In the genomic region with DNA sequence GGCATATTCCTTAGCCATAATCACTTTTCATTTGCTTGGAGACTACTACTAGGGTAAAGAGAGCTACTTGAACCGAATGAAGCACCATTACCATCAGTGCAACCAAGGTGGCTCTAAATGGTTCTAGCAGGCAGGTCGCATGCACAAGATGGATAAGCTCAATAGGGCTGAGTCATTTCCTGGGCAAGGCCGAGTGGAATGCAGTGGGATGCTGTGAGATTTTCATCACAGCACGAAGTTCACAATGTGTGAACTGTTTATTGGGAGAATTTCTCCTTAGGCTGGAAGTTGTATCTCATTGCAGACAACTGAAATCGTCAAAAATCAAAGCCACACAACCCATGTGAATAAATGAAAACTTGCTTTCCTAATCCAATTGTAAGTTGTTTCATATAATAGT, we compare ENCODE assay signal across 13 mouse cellular contexts.
"Had no signal": no experiment of that assay in that cellular context is flagged by ENCODE, and none has a peak within 500 bp of the region (broad histone marks: within the 10 kb centered on the region; RNA-seq: fewer than 3 reads in every experiment).

No protein-coding gene starts in this region.

- H3K27me3 ChIP-seq: midbrain, embryonic 13.5 days; midbrain, embryonic 15.5 days; neural tube, embryonic 13.5 days; neural tube, embryonic 15.5 days had no signal

- ATAC-seq: midbrain, embryonic 13.5 days; midbrain, embryonic 15.5 days had no signal

- H3K9ac ChIP-seq: lung, embryonic 14.5 days; midbrain, embryonic 13.5 days; midbrain, embryonic 15.5 days; neural tube, embryonic 13.5 days; neural tube, embryonic 15.5 days had no signal

- DNase-seq: lung, adult 18-20 months; lung, embryonic 14.5 days; lung, postnatal 10 days; lung, postnatal 4 days; right cerebral cortex, postnatal 14 days; thymus, adult 18-20 months; thymus, postnatal 14 days; thymus, postnatal 36 days had no signal

- H3K36me3 ChIP-seq: midbrain, embryonic 10.5 days; midbrain, embryonic 13.5 days; midbrain, embryonic 15.5 days; neural tube, embryonic 13.5 days; neural tube, embryonic 15.5 days had no signal

- H3K4me1 ChIP-seq: midbrain, embryonic 10.5 days; midbrain, embryonic 13.5 days; midbrain, embryonic 15.5 days; neural tube, embryonic 13.5 days; neural tube, embryonic 15.5 days had no signal

- H3K27ac ChIP-seq: midbrain, embryonic 10.5 days; midbrain, embryonic 13.5 days; midbrain, embryonic 15.5 days; neural tube, embryonic 13.5 days; neural tube, embryonic 15.5 days had no signal

- H3K4me2 ChIP-seq: lung, embryonic 14.5 days; midbrain, embryonic 13.5 days; midbrain, embryonic 15.5 days; neural tube, embryonic 13.5 days; neural tube, embryonic 15.5 days had no signal

- H3K9me3 ChIP-seq: midbrain, embryonic 10.5 days; midbrain, embryonic 13.5 days; midbrain, embryonic 15.5 days; neural tube, embryonic 13.5 days; neural tube, embryonic 15.5 days had no signal

- H3K4me3 ChIP-seq: midbrain, embryonic 10.5 days; midbrain, embryonic 13.5 days; midbrain, embryonic 15.5 days; neural tube, embryonic 13.5 days; neural tube, embryonic 15.5 days had no signal
